Mouse (Mus musculus) B cell, adult 67 days (primary cell): ENCODE results near the gene Celsr1. TPM values are rescaled to one million over a fixed set of nuclear protein-coding genes. Genes with fewer than 3 reads are reported as not detected.

Experiments used
- total RNA-seq, 2 experiments: library from RNA; stranded (reverse); gene quantifications; 4 replicates each; pipeline ENCODE4 v1.2.4; 2023

Celsr1 gene
- under 1 TPM; 0.29 to 0.74 TPM for total RNA-seq

GRCm38 (mm10) chr15:86033191-86033841 lies at the start of gene Celsr1:
Celsr1 (minus strand) TSS chr15:86033777.

DNA sequence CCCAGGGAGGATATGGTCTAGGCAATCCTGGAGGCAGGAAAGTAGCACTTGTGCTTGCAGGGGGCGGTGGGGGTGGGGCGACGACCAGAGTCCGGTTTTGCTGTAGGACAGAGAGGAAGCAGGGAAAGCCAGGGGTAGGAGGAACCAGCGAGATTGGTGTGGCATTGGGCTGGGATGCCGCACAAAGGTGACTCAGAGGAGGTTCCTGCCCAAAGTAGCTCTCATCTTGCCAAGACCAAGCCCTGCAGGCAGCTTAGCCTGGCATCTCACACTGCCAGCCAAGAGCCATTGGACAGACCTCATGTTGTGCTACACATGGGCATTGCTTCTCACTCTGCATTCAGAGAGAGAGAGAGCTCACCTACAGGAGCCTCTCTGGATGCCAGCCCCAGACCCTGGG lies 23.8 kb upstream of the Celsr1 start, which contains the start of gene Gramd4:
TSS of gene Gramd4 (plus strand) at position 283 of the 400 bp plus-strand sequence.

DNA sequence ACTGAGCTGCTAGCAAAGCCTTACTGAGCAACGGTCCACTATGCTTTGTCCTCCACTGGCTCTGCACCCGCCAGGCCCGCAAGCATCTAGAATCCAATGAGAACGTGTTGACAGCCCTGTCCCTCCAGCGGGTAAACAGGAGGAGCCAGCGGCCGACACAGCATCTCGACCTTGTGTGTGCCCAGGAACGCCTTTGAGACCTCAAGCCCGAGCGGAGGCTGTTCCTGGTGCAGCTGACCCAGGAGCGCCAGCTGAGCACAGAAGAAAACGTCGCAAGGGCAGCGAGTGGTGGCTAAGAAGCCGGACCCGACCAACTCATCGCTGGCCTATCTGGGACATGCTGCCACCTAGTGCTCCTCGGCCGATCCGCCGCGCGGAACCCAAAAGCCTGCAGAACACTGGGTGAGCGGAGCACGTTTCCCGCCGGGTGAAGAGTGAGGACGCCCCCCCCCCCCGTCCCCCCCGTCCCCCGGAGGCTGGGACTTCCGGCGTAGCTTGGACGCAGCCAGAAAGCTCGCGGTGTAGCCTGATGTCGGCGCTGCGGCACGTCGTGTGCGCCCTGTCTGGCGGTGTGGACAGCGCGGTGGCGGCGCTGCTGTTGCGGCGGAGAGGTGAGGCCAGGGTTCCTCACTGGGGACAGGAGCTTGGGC lies 154.6 kb downstream of the Celsr1 start, which contains the start of gene Trmu:
TSS of gene Trmu (plus strand) at position 465 of the 650 bp plus-strand sequence.

DNA sequence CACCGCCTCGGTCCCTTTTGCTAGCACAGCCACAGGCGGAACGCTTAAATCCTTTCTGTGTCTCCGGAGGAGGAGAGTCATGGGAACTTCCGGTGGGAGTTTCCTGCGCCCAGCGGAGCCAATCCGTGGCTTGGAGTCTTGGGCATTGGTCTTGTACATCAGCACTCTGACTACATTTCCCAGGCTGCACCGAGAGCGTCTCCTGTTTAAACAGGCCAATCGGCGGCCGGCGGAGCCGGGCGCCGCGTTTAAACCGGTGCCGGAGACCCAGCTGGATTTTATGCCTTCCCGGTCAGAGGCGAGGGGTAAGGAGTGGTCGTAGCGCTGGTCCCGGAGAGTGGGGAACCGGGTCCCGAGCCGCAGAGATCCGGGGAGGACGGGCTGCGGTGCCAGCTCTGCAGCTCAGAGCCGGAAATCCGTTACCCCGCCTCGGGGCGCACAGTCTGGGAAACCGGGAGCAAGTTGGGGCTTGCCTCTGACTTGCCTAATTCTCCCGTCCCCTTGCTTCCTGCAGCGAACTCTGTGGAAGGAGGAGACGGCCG lies 174.0 kb downstream of the Celsr1 start, which contains the start of gene Gtse1:
TSS of gene Gtse1 (plus strand) at position 256 of the 542 bp plus-strand sequence.

Other genes starting within 250 kb of the Celsr1 start
- 10 to 100 TPM; 14.8 to 16.3 TPM for gene Cdpf1, start 222.1 kb downstream of the Celsr1 start, total RNA-seq
- not detected for gene Pkdrej, start 212.0 kb downstream of the Celsr1 start, total RNA-seq
- 10 to 100 TPM; 18.2 to 20.0 TPM for gene Ttc38, start 201.5 kb downstream of the Celsr1 start, total RNA-seq
- 1 to 10 TPM; 2.1 to 2.4 TPM for gene Gtse1, start 174.0 kb downstream of the Celsr1 start, total RNA-seq
- gene Trmu, start 154.5 kb downstream of the Celsr1 start, total RNA-seq = 10 to 100 TPM; 31.1 to 59.0 TPM
- gene Gramd4, start 23.9 kb upstream of the Celsr1 start, total RNA-seq = 10 to 100 TPM; 56.4 to 56.6 TPM
- 100 to 1,000 TPM; 122 to 132 TPM for gene Cerk, start 152.4 kb upstream of the Celsr1 start, total RNA-seq
- 10 to 100 TPM; 30.7 to 32.8 TPM for gene Tbc1d22a, start 180.7 kb upstream of the Celsr1 start, total RNA-seq